Mouse (Mus musculus) lung, postnatal 0 days (tissue): ENCODE measurements around the gene Ints1. TPM values are rescaled to one million over a fixed set of nuclear protein-coding genes. Genes with fewer than 3 reads are reported as not detected.
A peak's percentile ranks its signal among the peaks of the same experiment; 100 is the strongest.

ENCODE experiments used
- ATAC-seq: fragments of 200-750 bp; cut with Nextera tagmentation; 2 replicates; pipeline ENCODE4 v1.8.0; 2017; ENCODE audit warnings: moderate library complexity
- DNase-seq: peaks from one replicate; pipeline ENCODE4 v3.0.0-alpha.2; 2016; ENCODE audit warnings: low spot score
- H3K27ac ChIP-seq: fragments of 300-500 bp; sonication (generic); 2 replicates; pipeline ENCODE4 v1.5.1; 2014; ENCODE audit warnings: antibody characterized with exemption, mild to moderate bottlenecking, low read length, mixed read lengths
- H3K27me3 ChIP-seq: fragments of 300-500 bp; sonication (generic); replicated peaks from 2 replicates; pipeline ENCODE4 v1.6.1; 2014; ENCODE audit warnings: low read length, mixed read lengths; ENCODE audit not compliant: insufficient read depth
- H3K36me3 ChIP-seq: fragments of 300-500 bp; sonication (generic); 2 replicates; pipeline ENCODE4 v1.6.1; 2014; ENCODE audit warnings: low read length, mixed read lengths; ENCODE audit not compliant: insufficient read depth
- H3K4me1 ChIP-seq: fragments of 300-500 bp; sonication (generic); 2 replicates; pipeline ENCODE4 v1.6.1; 2014; ENCODE audit warnings: antibody characterized with exemption, low read depth, low read length, mixed read lengths; ENCODE audit not compliant: insufficient read depth
- H3K4me2 ChIP-seq: fragments of 300-500 bp; sonication (generic); replicated peaks from 2 replicates; pipeline ENCODE4 v1.6.1; 2014; ENCODE audit warnings: low read depth, mild to moderate bottlenecking, low read length, moderate library complexity, mixed read lengths
- H3K4me3 ChIP-seq: fragments of 300-500 bp; sonication (generic); 2 replicates; pipeline ENCODE4 v1.5.1; 2014; ENCODE audit warnings: low read depth, low read length
- H3K9ac ChIP-seq: fragments of 300-500 bp; sonication (generic); replicated peaks from 2 replicates; pipeline ENCODE4 v1.6.1; 2014; ENCODE audit warnings: low read depth, mild to moderate bottlenecking
- H3K9me3 ChIP-seq: fragments of 300-500 bp; sonication (generic); 2 replicates; pipeline ENCODE4 v1.6.1; 2016; ENCODE audit warnings: low read length, mixed read lengths
- CTCF ChIP-seq: IDR thresholded peaks from 2 replicates; pipeline ENCODE4 v1.5.1; 2016; ENCODE audit warnings: antibody characterized with exemption, mild to moderate bottlenecking
- EP300 ChIP-seq: IDR thresholded peaks from 2 replicates; pipeline ENCODE4 v1.6.1; 2016; ENCODE audit warnings: antibody characterized with exemption, mild to moderate bottlenecking, control low read depth
- whole genome bisulfite sequencing: fragments of 180-500 bp; shearing (Covaris S2); extraction: QIAGEN DNeasy Blood & Tissue Kit; methylation state at CpG from one replicate; pipeline ENCODE4 v1.1.7; 2014; 5-methylcytosine and 5-hydroxymethylcytosine counted together
- polyA plus RNA-seq: library from polyadenylated mRNA; unstranded; fragments of >200 nt; fragmentation: Nextera tagmentation; extraction: Ambion mirVana; gene quantifications from 2 replicates; pipeline ENCODE4 v1.2.1, GENCODE M21; 2015

Gene Ints1
- polyA plus RNA-seq = 8.6 TPM in 2 replicates

DNA sequence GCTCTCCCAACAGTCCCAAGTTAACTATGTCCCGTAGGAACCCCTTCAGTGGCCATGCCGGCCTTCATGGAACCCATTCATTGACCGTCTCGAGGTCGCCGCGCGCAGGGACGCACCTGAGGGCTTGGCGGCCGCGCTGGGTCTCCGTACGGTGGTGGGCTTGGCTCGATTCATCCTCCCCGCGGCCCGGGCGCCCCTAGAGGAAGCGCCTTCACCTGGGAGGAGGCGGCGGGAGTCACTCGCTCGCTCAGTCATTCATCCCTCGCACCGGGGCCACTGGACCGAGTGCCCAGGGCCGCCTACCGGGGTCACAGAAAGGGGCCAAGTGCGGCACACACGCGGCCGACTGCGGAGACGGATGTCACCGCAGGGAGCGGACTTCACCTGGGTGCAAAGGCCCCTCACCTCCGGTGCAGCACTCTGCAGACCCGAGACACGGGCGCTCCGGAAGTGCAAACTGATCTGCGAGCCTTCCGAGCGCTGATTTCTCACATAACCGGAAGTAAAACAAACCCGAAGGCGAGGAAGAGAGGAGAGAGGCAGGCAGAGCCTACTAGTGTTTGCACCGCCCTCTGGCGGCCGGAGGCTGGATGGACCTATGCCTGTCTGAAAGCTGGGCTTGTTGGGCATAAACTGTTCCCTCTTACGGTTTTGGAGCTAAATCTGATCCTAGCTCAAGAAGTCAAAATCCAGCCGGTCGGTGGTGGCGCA, at the start of gene Ints1:
Gene Ints1, minus strand, starts transcription at position 459 of the 711 bp plus-strand sequence.
- Histone ChIP-seq H3K4me2 (peak within 1 kb of the TSS; percentile 90), H3K27ac (no peak within 1 kb of the TSS), H3K9ac (peak within 1 kb of the TSS; percentile 78), H3K36me3 (peaks cover 15% of the 10 kb centered on the region; the same call in 1 of the 2 replicates), H3K27me3 (no peaks in the 10 kb centered on the region), H3K4me1 (no peaks in the 10 kb centered on the region), H3K9me3 (no peaks in the 10 kb centered on the region), H3K4me3 (peak within 1 kb of the TSS; percentile 76)
- peak; percentile 97 for ATAC-seq
- TF ChIP-seq EP300 (0 out of 2 replicates have a peak, but pooled peaks have one; percentile 31), CTCF (peak; percentile 93)
- WGBS = 3% methylated on average over 55 of the region's 55 CpGs
- peak; percentile 98 for DNase-seq

- no peaks in the 10 kb centered on the region for H3K27me3 ChIP-seq
- ATAC-seq (no peak), DNase-seq (no peak)
- H3K4me1 ChIP-seq = peaks cover 6% of the 10 kb centered on the region; the same call in 1 of the 2 replicates
- H3K9ac ChIP-seq = no peak overlapping the region
- WGBS = 85% methylated on average over 10 of the region's 10 CpGs
- H3K36me3 ChIP-seq = peaks cover 4% of the 10 kb centered on the region; the same call in 1 of the 2 replicates
- no peak overlapping the region for H3K4me2 ChIP-seq
- H3K27ac ChIP-seq = no peak overlapping the region
- TF ChIP-seq EP300 = no peak
- H3K4me3 ChIP-seq = no peak overlapping the region
- no peaks in the 10 kb centered on the region for H3K9me3 ChIP-seq
These were observed 49.1 kb upstream of the Ints1 start for GRCm38 (mm10) chr5:139824531-139824930.

- Histone ChIP-seq H3K9me3 (no peaks in the 10 kb centered on the region), H3K27me3 (no peaks in the 10 kb centered on the region), H3K4me1 (peaks cover 6% of the 10 kb centered on the region; the same call in 1 of the 2 replicates), H3K27ac (no peak overlapping the region), H3K4me3 (no peak overlapping the region), H3K4me2 (no peak overlapping the region), H3K9ac (no peak overlapping the region), H3K36me3 (peaks cover 4% of the 10 kb centered on the region; the same call in 1 of the 2 replicates)
- ATAC-seq (no peak), DNase-seq (no peak)
- WGBS = 71% methylated on average over 12 of the region's 12 CpGs
- no peak for TF ChIP-seq CTCF
- TF ChIP-seq EP300 = no peak
These were observed 46.3 kb upstream of the Ints1 start for GRCm38 (mm10) chr5:139821466-139822459.

DNA sequence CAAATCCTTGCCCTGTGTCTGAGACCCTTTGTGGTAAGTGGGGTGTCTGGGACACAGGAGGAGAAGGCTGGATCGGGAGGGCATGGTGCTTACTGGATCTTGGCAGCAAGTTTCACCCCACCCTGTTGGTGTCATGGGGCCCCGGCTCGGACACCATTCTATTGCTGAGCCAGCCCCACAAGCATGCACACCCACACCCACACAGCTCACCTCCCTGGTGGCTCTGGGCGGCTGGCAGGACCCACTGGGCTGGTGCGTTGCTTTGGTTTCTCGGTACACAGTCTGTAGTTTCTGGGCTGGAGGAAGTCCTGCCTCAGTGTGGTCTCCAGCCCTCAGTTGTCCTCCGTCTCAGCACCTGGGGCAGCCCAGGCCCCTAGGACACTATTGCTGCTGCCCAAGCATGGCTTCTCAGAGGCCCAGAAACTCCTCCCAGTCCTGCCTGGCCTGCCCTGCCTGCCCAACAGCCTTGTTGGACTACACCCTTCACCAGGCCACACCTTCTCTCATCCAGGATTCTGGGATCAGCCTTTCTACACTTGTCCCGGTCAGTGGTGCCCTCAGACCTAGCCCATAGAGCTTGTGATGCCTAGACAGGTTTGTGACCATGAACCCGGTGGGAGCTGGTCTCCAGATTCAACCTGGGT, 44.2 kb upstream of the Ints1 start, which contains the start of gene Tmem184a:
Gene Tmem184a, minus strand, starts transcription at position 380 of the 644 bp plus-strand sequence.
- H3K4me1 ChIP-seq = no peaks in the 10 kb centered on the region
- no peaks in the 10 kb centered on the region for H3K9me3 ChIP-seq
- 84% methylated on average over 9 of the region's 9 CpGs for WGBS
- no peak within 1 kb of the TSS for H3K27ac ChIP-seq
- peaks cover 4% of the 10 kb centered on the region; the same call in 1 of the 2 replicates for H3K36me3 ChIP-seq
- no peak for ATAC-seq
- H3K4me2 ChIP-seq = no peak within 1 kb of the TSS
- H3K4me3 ChIP-seq = no peak within 1 kb of the TSS
- DNase-seq = no peak
- TF ChIP-seq CTCF (no peak), EP300 (no peak)
- no peaks in the 10 kb centered on the region for H3K27me3 ChIP-seq
- H3K9ac ChIP-seq = no peak within 1 kb of the TSS

GRCm38 (mm10) chr5:139818801-139819200, 43.3 kb upstream of the Ints1 start:
- peak; percentile 76 for TF ChIP-seq CTCF
- no peak for TF ChIP-seq EP300
- peak; percentile 47 for DNase-seq
- H3K9ac ChIP-seq = no peak overlapping the region

More at GRCm38 (mm10) chr5:139818801-139819200, 43.3 kb upstream of the Ints1 start:
- Histone ChIP-seq H3K27ac (no peak overlapping the region), H3K27me3 (no peaks in the 10 kb centered on the region), H3K36me3 (peaks cover 3% of the 10 kb centered on the region; the same call in 1 of the 2 replicates), H3K9me3 (no peaks in the 10 kb centered on the region), H3K4me1 (no peaks in the 10 kb centered on the region), H3K4me2 (no peak overlapping the region), H3K4me3 (no peak overlapping the region)
- WGBS = 46% methylated on average over 4 of the region's 4 CpGs
- ATAC-seq = peak; percentile 12; the same call in 1 of the 2 replicates
